Mouse (Mus musculus) ES-E14 (cell line): ENCODE results near the gene Rnf166. TPM values are rescaled to one million over a fixed set of nuclear protein-coding genes. Genes with fewer than 3 reads are reported as not detected.

Source experiments
- DNase-seq: peaks from one replicate; pipeline ENCODE4 v3.0.0-alpha.2; 2013; ENCODE audit warnings: low read depth, low spot score
- H3K27ac ChIP-seq: 2 replicates; pipeline ENCODE4 v1.5.1; 2012; ENCODE audit warnings: low read depth, mild to moderate bottlenecking, low read length, moderate library complexity, mixed read lengths; ENCODE audit not compliant: poor library complexity, insufficient read depth, severe bottlenecking
- H3K36me3 ChIP-seq: 2 replicates; pipeline ENCODE4 v1.6.1; 2012; ENCODE audit warnings: mild to moderate bottlenecking, low read length, moderate library complexity, mixed read lengths; ENCODE audit not compliant: control insufficient read depth, poor library complexity, insufficient read depth, severe bottlenecking
- H3K4me1 ChIP-seq, 2 experiments: fragments of 150-350 bp in 1 of 2; sonication (generic) in 1 of 2; 2 replicates each; pipeline ENCODE4 v1.6.1; 2012; ENCODE audit warnings: low read length in 2 of 2, mild to moderate bottlenecking in 1 of 2, mixed read lengths in 1 of 2; ENCODE audit not compliant: control insufficient read depth in 2 of 2, insufficient read depth in 2 of 2, poor library complexity in 1 of 2
- H3K4me3 ChIP-seq, 2 experiments: fragments of 150-350 bp in 1 of 2; sonication (generic) in 1 of 2; 2 replicates each; pipeline ENCODE4 v1.5.1; 2012; ENCODE audit warnings: low read length in 2 of 2, low read depth in 1 of 2, mild to moderate bottlenecking in 1 of 2, mixed read lengths in 1 of 2; ENCODE audit not compliant: insufficient read depth in 1 of 2, poor library complexity in 1 of 2, severe bottlenecking in 1 of 2
- H3K9ac ChIP-seq: 2 replicates; pipeline ENCODE4 v1.6.1; 2012; ENCODE audit warnings: low read depth, mild to moderate bottlenecking, low read length, mixed read lengths; ENCODE audit not compliant: poor library complexity, insufficient read depth, severe bottlenecking
- H3K9me3 ChIP-seq: fragments of 150-350 bp; sonication (generic); 2 replicates; pipeline ENCODE4 v1.6.1; 2012; ENCODE audit warnings: low read depth, mild to moderate bottlenecking, low read length; ENCODE audit not compliant: control insufficient read depth, insufficient read depth
- CHD2 ChIP-seq: IDR thresholded peaks from 2 replicates; pipeline ENCODE4 v1.6.1; 2014; ENCODE audit warnings: mild to moderate bottlenecking, low read depth, low read length, inconsistent platforms
- HCFC1 ChIP-seq: IDR thresholded peaks from 2 replicates; pipeline ENCODE4 v1.6.1; 2012; ENCODE audit warnings: low read length, inconsistent platforms, borderline replicate concordance; ENCODE audit not compliant: insufficient read depth
- MAFK ChIP-seq: IDR thresholded peaks from 2 replicates; pipeline ENCODE4 v1.6.1; 2014; ENCODE audit warnings: mild to moderate bottlenecking, low read depth, low read length, inconsistent platforms; ENCODE audit not compliant: insufficient read depth
- ZC3H11A ChIP-seq: IDR thresholded peaks from 2 replicates; pipeline ENCODE4 v1.6.1; 2012; ENCODE audit warnings: low read depth, mild to moderate bottlenecking, inconsistent platforms, low read length, borderline replicate concordance
- ZNF384 ChIP-seq: IDR thresholded peaks from 2 replicates; pipeline ENCODE4 v1.6.1; 2012; ENCODE audit warnings: low read depth, low read length, inconsistent platforms
- in situ Hi-C, 2 experiments: fragments of 600-800 bp; cut with MboI; formaldehyde crosslinking; loops; one replicate each; pipeline ENCODE4 v1.15.1; 2025; ENCODE audit warnings: low sequenced_read_pairs in 2 of 2, inconsistent platforms in 1 of 2; ENCODE audit not compliant: unreplicated experiment in 2 of 2
- total RNA-seq: library from RNA; depleted of rRNA; stranded (reverse); fragments of 300-350 nt; gene quantifications from 2 replicates; pipeline ENCODE4 v1.2.3, GENCODE M21; 2012

Rnf166 gene
- total RNA-seq, 1 experiment: 10.8 TPM

DNA sequence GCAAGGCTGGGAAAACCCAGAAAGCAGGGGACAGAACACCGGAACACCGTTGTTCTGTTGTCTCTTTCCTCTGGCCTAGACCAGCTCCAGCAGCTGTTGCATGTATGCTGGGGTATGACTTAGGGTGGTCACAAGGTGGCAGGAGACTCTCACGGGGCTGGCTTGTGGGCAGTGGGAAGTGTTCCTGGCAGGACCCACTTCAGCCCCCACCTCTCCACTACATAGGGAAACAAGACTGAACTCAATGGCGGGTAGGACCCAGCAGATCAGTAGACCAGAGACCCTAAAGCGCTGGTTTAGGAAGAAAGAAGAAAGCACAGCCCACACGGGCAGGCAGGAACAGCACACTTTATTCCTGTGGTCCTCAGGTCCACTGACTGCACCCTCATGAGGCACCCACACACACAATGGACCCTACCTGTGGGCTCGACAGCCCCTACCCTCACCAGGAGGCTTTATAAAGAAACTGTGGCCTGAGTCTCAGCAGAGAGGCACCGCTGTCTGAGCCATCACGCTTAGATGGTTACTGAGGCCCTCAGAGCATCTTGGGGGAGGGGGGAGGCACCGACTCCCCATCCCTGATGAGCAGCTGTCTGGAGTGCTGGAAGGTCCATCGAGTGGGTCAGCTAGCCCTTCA lies 42.5 kb downstream of the Rnf166 start:
- TF ChIP-seq ZNF384 (no peak), ZC3H11A (no peak), MAFK (no peak), CHD2 (no peak), HCFC1 (no peak)
- DNase-seq: no peak
- no peak overlapping the region for H3K9ac ChIP-seq
- in situ Hi-C loops: no loop called here
- no peaks in the 10 kb centered on the region for H3K9me3 ChIP-seq
- H3K4me3 ChIP-seq: peak overlapping the region in 1 of 2 experiments; percentile 74; a peak in 2 of 4 replicates
- peaks cover 27% of the 10 kb centered on the region; the same call in 1 of the 2 replicates for H3K36me3 ChIP-seq
- peaks cover 3 to 33% of the 10 kb centered on the region in 2 experiments; a peak in 2 of 4 replicates for H3K4me1 ChIP-seq
- H3K27ac ChIP-seq: no peak overlapping the region; the same call in 1 of the 2 replicates

DNA sequence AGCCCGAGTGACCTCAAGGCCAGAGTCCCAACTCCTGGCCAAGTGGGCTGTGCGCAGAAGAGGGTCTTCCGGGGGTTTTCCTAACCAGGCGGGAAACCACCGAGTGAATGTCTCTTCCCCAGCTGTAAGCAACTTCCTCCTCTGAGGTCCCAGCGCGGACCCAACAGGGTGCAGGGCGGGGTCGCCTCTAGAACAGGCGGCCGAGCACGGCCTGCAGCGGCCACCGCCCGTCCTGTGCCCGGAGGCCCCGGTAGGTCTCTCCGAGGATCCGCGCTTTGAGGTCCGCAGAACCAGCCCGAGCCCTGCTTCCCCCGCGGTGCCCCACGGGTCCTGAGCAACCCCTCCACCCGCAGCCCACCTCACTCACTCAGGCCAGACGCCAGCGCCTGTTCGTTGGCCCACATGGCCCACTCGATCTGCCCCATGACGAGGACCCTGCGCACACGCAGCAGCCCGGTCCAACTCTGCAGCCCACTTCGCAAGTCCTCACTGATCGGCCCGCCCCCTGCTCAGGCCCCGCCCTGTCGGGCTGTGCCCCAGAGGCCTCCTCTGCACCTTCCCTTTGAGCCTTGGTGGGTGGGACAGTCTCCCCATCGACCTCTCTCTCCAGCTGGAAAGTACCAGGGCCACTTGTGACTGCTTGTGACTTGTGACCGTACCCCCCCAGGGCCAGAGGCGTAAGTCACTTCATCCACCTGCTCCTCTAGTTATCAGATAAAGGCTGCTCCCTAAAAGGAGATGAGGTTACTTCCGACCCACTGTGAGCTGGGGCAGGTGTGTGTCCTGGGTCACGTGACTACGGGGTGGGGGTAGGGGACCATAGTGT lies 43.2 kb downstream of the Rnf166 start, which contains the start of gene Cyba:
Cyba (minus strand) TSS at position 488 of the 826 bp plus-strand sequence.
- Histone ChIP-seq H3K4me3 (peak within 1 kb of the TSS; percentile 71 to 74), H3K27ac (no peak within 1 kb of the TSS; the same call in 1 of the 2 replicates), H3K36me3 (peaks cover 27% of the 10 kb centered on the region; the same call in 1 of the 2 replicates), H3K9ac (peak within 1 kb of the TSS; percentile 74), H3K4me1 (peaks cover 3 to 32% of the 10 kb centered on the region in 2 experiments; a peak in 2 of 4 replicates), H3K9me3 (no peaks in the 10 kb centered on the region)
- in situ Hi-C loops: no loop called here
- peak; percentile 22; the same call in 1 of the 2 replicates for TF ChIP-seq HCFC1
- no peak for TF ChIP-seq ZC3H11A
- DNase-seq: peak; percentile 47

DNA sequence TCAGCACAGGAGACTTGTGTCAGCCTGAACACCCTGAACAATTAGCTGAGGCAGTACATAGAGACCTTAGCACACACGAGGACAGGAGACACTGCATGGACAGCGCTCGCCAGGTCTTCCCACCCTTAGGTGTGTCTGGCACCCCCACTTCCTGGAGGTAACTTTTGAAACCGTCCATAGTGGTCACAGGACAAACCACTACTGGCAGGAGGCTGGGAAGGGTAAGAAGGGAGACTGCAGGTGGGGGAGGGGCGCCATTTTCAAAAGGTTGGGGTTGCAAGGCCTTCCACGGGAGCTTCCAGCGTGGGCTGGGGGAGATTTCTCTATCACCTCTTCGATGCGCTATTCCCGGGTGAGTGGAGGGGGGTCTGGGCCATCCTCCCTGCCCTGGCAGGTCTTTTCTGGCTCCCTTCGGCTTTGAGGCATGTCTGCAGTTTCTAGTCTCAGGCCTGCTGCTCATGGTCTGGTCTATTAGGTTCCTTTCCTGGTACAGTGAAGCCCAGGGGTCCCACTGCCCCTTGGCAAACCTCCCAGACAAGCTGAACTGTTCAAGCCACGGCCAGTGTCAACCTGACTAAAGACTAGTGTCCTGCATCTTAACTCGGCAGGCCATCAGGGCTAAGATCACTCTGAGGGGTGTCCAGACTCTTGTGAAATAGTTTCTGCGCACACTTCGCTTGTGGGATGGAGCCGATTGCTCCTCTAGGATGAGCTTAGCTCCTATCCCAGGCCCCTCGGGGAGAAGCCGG lies 44.0 kb downstream of the Rnf166 start:
- Histone ChIP-seq H3K4me3 (peak overlapping the region; percentile 71 to 74), H3K9ac (peak overlapping the region; percentile 74), H3K9me3 (no peaks in the 10 kb centered on the region), H3K4me1 (peaks cover 3 to 24% of the 10 kb centered on the region in 2 experiments; a peak in 2 of 4 replicates), H3K36me3 (peaks cover 21% of the 10 kb centered on the region; the same call in 1 of the 2 replicates), H3K27ac (no peak overlapping the region)
- in situ Hi-C loops: no loop called here
- DNase-seq: no peak
- TF ChIP-seq MAFK: no peak
- no peak for TF ChIP-seq ZC3H11A
- TF ChIP-seq CHD2: no peak
- TF ChIP-seq HCFC1: no peak
- no peak for TF ChIP-seq ZNF384

DNA sequence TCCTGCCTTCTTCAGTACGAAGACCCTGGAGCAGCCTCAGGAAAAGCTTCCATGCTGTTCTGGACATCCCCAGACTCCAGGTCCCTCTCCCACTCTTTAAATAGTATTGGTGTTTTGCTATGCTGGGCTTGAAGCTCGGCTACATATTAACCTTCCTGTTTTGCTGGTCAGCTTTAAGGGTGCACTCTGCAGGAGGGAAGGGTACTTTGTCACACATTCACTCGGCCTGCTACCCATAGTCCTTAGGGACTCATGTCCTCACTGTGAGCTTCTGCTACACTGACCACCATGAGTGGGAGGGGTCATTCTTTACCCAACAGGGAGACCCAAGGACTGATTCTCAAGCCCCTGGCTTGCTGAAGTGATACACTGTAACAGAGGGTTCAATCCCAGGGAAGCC lies 45.2 kb downstream of the Rnf166 start:
- Histone ChIP-seq H3K9ac (no peak overlapping the region), H3K9me3 (no peaks in the 10 kb centered on the region), H3K27ac (no peak overlapping the region), H3K4me1 (peaks cover 3 to 21% of the 10 kb centered on the region in 2 experiments; a peak in 2 of 4 replicates), H3K36me3 (peaks cover 14% of the 10 kb centered on the region; the same call in 1 of the 2 replicates), H3K4me3 (no peak overlapping the region)
- in situ Hi-C loops: no loop called here
- no peak for TF ChIP-seq CHD2
- TF ChIP-seq ZNF384: no peak
- no peak for TF ChIP-seq HCFC1
- TF ChIP-seq MAFK: no peak
- no peak for TF ChIP-seq ZC3H11A
- DNase-seq: no peak
